Mouse (Mus musculus): ENCODE measurements at regions not wholly inside any gene's neighbourhood (a gene's known extent, or its start where the extent isn't known, plus 50 kb on each side); places are given as distances from the start of the nearest gene placed in this dataset.
"Not testable (repeated sequence)": the region's sequence is repeated elsewhere in the genome, so short reads cannot be mapped to it uniquely, and the experiment has no call there.

DNA sequence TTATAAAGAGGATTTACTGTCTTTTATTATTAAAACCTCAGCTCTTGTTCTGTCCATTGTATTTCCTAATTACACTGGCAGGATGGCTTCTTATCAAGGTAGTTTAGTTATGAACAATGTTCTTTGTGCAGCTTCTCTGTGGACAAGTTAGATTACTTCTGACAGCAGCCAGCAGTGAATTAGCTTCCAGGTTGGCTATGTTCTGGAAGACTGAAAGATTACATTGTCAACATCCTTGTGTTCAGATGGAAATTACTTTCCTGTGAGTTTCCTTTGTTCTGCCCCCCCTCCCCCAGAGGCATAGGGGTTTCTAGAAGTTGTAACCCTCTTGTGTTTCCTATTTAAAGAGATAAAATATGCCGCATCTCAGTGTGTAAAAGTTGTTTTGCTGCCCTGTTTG lies 846.1 kb downstream of the Car8 start:
- no peak for DNase-seq

DNA sequence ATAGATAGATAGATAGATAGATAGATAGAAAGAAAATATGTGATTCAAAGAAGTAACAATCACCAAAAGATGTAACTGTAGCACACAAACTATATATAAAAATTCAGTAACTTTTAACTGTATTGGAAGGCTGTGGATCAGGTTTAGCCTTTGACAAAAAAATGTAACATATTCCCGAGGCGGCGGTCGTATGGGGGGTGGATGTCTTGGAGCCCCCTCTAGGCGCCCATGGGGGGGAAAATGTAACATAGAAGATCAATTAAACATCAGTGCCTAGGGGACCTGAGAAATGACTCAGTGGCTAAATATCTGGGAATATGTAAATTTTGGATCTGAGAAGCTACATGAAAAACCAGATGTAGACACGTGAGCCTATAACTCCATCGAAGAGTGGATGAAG lies 847.2 kb downstream of the Car8 start:
- peak; percentile 15 for DNase-seq

DNA sequence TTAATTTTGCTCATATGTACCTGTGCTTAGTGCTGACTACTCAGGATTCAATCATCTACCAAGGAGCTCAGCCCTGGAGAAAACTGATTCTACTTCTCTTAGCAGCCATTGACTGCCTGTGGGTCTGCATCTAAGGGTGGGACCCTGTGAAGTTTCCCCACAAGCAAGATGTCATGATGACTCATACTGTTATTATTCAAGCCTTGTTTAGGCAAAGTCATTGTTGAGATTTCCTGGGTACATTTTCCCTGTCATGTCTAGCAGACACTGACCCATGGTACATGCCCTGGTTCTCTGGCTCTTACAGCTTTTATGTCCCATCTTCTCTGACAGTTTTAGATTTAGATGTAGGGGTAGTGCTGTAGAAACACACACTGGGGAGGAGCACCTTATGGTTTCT lies 853.8 kb downstream of the Car8 start:
- no peak for DNase-seq

DNA sequence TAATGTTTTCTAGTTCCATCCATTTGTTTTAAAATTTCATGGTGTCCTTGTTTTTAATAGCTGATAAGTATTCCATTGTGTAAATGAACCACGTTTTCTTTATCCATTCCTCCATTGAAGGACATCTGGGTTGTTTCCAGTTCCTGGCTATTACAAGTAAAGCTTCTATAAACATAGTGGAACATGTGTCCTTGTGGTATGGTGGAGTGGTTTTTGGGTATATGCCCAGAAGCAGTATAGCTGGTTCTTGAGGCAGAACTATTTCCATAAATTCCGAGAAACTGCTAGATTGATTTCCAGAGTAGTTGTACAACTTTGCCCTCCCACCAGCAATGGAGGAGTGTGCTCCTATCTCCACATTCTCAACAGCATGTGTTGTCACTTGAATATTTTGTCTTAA lies 858.8 kb downstream of the Car8 start:
- no peak for DNase-seq

DNA sequence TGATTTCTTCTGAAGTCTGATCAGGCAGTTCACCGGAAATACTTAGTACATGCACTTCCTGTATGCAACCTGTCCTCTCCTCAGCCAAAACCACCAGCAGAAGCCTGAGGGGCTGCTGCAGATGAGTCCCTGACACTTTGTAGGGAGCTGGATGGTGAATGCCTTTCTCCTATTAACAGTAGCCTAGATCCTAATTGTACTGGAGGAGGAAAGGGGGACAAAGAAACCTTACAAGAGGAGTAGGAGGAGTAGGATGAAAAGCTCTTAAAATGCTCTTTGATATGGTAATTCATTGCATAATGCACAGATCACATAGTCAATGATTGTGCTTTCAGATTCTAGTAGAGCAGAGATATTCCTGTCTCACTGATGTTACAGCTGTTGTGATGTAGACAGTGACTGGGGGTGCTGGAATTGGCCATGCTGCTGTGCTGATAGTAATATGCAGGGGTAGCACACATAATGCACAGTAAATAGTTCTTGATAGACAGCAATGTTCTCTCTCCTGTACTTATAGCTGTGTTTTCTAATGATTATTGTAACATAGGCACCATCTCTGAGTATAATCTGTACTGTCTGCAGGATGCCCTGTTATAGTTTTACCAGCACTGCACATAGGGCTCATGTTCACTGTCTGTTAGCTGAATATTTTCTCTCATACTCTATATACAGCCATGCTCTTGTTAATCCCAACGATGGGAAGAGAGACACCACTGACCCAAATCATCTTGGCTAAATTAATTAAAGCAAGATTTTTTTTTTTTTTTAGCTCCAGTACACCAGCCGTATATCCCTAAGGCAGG lies 874.4 kb downstream of the Car8 start:
- DNase-seq, result no peak

DNA sequence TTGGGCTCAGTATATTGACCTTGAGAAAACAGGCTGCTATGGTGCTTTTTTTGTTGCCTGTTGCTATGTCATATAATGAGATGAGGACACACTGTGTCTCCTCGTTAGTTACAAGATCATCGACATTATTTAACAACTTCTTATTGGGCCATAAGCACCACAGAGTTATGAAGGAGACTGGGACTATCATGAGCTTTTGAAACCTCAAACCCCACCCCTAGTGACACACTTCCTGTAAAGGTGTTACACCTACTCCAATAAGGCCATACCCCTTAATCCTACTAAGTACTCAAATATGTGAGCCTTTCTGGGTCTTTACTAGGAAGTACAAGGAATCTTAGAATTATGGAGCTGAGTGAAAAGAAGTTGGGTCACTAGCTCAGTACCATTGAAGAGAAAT lies 875.3 kb downstream of the Car8 start:
- DNase-seq, result no peak

DNA sequence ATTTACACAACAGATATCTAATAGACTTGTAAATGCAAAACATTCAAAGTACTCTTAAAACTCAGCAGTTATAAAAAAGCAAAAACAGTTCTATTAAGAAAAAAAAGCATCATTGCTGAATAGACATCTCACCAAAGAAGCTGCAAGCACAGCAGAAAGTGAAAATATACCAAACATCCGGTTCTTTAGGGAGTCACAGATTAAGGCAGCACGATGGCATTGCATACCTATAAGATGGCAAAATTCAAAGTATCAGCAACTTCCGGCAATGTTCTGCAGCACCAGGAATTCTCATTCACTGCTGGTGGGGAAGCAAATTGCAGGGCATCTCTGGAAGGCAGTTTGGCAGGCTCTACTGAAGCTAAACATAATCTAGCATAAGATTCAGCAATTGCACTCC lies 882.6 kb downstream of the Car8 start:
- DNase-seq, result no peak

DNA sequence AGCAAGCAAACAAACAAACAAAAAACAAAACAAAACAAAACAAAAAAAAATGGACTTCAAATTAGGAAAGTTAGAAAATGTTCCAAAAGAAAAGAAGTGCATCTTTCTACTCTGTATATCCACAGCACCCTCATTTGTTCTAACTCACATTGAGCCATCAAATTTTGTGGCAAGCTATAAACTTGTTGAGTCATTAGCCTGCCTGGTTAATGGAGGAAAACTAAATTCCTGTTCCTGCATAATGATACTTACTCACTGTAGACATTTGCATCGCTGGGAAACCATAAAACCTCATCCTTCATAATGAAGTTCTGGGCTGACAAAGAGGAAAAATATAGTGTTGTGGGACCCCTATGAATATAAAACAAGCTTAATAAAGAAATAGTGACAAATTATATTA lies 891.5 kb downstream of the Car8 start:
- no peak for DNase-seq

DNA sequence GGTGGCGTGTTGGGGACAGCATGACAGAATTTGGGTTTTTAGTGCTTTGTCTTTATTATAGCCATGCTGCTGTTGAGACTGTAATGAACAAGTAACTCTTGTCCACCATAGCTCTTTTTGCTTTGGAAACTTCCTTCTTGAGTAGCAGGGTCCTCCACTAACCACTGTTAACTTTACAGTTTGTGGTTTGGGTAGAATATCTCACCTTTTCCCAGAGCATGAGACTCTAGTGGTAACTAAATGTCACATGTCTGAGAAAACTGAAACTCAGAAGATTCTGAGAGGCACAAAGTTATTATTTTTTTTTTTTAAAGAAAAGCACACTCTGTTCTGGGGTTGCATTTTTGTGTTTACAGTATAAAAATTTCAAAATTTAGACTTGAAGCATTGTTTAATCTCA lies 897.7 kb downstream of the Car8 start:
- no peak for DNase-seq

DNA sequence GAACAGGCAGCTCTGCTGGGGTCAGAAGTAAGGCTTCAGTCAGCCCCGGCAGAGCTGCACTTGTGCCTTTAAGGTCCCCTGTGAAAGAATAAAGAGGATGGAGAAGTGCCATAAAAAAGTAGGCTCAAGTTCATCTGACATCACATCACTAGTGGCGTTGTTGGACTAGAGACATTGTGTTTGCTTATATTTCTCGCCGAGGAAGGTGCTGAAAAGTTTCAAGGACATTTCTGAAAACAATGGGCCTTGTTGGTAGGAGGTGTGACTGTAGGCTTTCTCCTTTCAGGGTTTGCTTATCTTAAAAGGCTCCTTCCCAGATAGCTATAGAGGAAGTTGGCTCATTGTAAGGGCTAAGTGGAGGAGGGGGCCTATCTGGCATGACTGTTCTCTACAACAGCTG lies 924.6 kb downstream of the Car8 start:
- no peak for DNase-seq

DNA sequence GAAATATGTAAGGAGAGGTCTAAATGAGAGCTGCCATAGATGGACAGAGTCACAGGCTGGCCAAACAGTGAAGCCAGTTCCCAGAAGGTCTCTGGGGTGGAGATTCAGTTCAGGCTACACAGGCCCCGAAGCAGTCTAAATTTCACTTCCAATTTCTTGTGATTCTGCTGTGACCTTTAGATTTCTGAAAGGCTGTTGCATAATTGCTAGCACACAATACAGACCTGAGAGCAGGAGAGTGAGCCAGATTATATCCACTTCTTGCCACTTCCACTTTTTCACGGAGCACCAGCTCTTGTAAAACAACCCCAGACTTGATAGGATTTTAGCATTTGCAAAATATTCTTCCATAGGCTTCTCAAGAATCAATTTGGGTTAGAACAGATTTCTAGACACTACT lies 925.6 kb downstream of the Car8 start:
- DNase-seq, result no peak

DNA sequence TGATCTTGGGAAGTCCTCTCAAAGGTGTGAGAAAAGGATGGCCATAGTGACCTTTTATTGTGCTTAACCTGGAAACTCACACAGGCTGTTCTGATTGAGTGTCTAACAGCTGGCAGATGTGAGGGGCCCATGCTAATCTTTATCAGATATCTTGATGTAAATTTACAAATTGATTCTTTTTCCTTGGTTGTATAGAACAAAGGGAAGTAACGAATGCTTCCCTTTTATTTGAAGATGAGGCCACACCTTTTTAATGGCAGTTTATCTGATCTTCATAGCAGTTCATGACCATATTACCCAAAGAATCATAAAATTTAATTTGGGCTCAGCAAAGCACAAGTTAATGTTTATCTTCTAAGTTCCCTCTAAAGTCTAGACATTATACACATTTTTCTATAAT lies 926.7 kb downstream of the Car8 start:
- DNase-seq, result no peak

DNA sequence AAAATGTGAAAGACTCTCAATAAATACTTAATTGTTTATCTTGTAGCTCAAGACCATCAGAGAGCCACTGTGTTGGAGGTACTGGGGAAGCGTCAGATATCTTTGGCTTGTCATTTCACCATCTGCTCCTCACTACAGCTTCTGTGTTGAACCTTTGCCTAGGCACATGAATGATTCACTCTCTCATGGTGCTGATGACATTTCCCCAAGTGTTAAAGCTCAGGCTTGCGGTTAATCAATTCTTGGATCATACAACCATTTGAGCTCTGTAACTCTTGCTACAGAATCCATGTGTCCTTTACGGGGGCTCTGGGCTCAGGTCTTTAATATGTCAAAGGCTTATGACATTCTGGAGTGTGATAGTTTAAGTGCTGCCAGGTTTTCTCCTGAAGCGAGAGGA lies 969.8 kb downstream of the Car8 start:
- no peak for DNase-seq

DNA sequence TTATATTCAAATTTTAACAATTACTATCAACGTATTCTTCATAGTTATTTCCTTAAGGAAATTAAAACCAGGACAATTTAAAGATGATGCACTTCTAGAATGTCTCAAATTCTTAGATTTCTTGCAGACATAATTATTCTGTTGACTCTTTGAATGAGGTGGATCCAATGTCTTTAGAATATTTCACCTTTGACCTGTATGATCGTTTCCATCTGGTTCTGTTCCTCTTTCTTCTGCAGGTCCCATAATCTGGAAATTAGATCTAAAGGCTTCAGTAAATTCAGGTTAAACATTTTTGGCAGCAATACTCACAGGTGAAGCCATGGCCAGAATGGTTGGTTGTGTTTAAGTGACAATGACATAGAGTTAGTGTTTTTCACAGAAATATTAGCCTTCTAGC lies 982.4 kb downstream of the Car8 start:
- DNase-seq, result no peak

DNA sequence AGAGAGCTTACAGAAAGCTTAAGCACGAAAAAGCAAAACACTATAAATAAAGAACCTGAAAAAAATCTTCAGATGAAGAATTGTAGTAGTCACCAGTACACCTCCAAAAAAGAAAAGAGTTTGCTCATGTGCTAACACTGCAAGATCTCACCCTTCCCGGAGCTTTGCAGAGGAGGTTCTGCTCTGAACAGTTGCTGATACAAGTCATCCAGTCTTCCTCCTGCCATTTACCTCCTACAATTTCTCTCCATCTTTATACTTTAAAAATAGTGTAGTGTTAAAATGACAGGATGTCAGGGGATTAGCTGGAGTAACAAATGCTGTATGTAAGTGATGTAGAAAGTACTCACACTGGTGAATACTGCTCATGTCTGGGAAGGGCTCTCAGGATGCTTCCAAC lies 985.2 kb downstream of the Car8 start:
- DNase-seq, result no peak

DNA sequence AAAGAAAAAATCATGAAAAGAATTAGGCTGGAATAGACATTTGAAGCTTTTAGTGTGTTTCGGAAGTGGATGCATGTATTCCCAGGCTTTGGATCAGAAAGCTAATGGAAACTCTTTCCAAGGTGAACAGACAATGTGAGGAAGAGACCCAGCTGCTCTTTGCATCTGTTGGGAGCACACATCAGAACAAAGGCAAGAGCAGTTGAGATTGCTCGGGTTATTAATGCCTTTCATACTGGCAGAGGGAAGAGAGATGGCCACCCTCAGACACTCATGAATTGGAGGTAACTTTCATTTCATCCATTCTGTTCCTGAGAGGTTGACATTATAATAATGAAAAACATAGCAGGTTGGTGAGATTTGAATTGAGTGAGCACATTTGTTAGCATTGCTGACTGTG lies 987.2 kb downstream of the Car8 start:
- no peak for DNase-seq

DNA sequence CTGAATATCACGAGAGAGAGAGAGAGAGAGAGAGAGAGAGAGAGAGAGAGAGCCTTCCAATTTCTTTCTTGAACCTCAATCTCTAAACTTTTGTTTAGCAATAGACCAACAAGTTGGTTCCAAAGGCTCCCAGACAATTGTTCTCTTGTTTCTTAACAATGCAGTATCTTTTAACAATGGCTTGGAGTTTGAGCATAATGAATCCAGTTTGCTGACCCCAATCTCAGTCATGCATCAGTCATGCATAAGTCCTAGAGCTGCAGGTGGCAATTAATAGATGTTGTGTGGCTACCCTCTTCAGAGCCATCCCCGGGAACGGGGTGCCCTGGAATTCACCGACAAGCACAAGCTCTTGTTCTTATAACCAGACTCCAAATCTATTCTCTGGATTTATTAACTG lies 991.0 kb downstream of the Car8 start:
- DNase-seq, result no peak

DNA sequence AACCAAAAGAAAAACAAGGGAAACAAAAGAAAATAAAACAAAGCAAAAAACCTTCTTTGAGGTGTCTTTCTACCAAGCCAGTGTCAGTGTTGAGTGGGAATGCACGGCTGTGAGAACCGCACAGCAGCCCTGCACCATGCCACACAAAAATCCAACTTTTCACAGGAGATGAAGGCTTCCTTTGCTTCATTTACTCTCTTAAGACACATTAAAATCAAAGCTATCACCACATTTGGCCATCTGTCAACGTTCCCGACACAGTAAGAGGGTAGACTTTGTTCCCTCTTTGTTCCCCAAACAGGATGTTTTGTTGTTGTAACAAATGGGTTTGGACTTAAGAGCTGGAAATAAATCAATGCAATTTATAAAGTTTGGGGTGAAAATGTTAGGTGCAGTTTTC lies 991.6 kb downstream of the Car8 start:
- DNase-seq, result no peak

DNA sequence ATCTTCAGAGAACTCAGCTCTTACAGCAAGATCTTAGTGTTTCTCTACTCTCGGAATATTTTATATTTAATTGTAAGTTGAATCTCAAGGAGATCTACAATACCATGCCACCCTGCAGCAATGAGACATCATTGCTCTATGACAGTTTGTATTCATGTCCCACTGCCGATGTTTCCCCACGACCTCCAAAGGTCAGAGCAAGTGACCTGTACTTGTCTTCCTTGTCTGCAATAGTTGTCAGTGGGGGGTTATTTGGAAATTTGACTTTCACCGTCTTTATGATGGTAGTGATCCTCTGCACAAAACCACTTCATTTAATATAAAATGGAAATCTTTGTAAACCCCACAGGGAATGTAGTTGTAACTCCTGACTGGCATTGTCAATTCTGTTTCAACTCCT lies 992.0 kb downstream of the Car8 start:
- DNase-seq, result no peak

DNA sequence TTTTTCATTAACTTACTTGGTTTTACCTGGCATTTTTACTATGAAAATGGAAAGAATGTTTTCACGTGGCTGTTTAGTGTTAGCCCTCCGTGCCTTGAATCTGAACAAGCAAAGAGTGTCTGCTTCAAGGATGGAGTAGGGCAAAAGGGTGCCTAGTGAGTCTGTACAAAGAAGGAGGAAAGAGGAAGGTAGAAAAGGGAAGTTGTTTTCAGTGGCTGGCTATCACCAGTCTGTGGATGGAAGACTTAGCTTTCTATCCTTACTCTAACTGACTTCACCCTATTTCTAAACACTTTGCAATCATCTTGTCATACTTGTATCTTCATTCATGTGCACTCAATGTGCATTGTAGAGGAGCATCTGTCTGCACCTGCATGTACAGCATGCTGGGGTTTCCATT lies 993.2 kb downstream of the Car8 start:
- DNase-seq, result no peak

DNA sequence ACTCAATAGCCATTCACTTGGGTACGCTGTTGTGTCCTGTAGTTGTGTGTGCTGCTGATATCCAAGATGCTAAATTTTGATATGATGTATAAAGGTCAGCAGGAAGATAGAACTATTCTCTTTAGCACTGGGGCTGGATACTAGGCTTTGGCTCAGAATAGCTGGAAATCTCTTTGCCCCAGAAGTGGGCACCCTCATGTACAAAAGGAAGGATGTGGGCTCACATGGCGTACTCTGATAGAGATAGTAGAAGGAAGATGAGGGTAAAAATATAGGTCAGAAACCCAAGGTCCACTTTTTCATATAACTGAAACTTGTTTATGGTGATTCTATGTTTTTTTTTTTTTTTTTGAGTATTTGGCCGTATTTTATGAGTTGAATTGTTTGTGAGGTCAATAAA lies 1001.0 kb downstream of the Car8 start:
- no peak for DNase-seq

DNA sequence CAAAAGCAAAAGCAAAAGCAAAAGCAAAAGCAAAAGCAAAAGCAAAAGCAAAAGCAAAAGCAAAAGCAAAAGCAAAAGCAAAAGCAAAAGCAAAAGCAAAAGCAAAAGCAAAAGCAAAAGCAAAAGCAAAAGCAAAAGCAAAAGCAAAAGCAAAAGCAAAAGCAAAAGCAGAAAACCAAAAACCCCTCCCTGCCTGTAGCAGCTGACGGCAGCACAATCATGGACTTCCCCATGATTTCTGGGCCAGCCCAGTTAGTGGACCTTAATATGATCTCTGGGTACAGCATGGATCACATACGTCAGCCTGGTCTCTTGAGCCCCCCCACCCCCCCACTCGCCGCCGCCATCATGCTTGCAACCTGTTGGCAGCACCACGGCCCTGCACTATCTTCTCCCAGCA lies 1004.3 kb downstream of the Car8 start:
- not testable (repeated sequence) for DNase-seq

DNA sequence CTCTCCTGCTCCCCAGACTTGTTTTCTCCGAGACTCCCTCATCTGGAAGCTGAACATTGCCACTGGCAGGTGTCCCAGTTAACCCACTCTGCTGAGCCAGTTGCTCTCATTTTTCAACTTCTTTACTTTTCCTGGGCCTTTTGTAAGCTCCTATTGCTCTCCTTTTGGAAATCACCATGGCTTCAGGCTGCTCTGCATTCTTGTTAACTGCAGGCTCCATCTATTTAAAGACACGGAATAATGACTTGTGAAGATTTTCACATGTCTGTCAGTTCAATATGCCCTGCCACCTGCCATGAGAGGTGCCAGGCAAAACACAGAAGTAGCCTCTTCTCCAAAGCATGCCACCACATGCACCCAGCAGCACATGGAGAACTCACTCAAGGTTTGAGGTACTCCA lies 1009.9 kb downstream of the Car8 start:
- no peak for DNase-seq

DNA sequence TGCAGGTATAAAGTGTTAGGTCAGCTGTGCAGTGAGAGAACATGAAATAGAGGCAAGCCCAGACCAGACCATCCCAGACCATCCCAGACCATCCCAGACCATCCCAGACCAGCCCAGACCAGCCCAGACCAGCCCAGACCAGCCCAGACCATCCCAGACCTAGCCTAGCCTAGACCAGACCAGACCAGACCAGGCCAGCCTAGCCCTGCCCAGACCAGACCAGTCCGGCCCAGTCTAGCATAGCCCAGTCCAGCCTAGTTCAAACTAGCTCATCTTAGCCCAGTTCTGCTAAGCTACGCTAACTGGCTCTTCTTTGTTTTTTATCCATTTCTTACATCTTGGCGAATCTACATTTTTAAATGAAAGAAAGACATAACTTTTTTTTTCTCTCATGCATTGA lies 1015.9 kb downstream of the Car8 start:
- no peak for DNase-seq

DNA sequence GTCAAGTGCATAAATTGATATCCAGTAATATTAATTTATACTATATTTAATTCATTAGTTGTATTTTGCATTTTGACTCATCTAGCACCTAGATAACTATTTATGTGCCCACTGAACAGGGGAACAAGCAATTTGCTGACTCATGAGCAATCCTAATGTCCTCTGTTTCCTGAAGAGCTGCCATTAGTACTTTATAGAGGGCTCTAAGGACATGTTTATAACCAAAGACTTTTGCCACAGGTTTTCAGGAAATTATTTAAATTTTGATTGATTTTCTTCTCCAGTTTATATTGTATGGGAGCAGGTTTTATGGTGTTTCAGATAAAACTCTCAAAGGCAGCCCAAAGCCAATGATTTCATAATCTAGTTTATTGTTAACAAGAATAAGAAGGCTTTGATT lies 1018.4 kb downstream of the Car8 start:
- DNase-seq, result no peak
